Mouse (Mus musculus): ENCODE measurements around the gene Opalin. TPM values are rescaled to one million over a fixed set of nuclear protein-coding genes. Genes with fewer than 3 reads are reported as not detected.

The Opalin gene
- polyA plus RNA-seq, 1 experiment = not detected

- H3K36me3 ChIP-seq (ENCODE audit: control insufficient read depth, insufficient read depth) = no peaks in the 10 kb centered on the region
- TF ChIP-seq TCF12 (IDR thresholded peaks at IDR 0.05; ENCODE audit: insufficient read depth, poor library complexity, severe bottlenecking) (no peak), POLR2A (IDR thresholded peaks at IDR 0.05; ENCODE audit: insufficient read length, low read depth) (no peak), MYOG (IDR thresholded peaks at IDR 0.05; ENCODE audit: control insufficient read depth in 1 of 3, insufficient read depth in 1 of 3, insufficient read length in 2 of 3, low read depth in 2 of 3) (no peak), E2F4 (IDR thresholded peaks at IDR 0.05; ENCODE audit: insufficient read depth) (no peak), MYOD1 (IDR thresholded peaks at IDR 0.05; ENCODE audit: control insufficient read depth in 1 of 3, insufficient read length in 2 of 3, low read depth in 2 of 3) (no peak), CEBPB (IDR thresholded peaks at IDR 0.05; ENCODE audit: insufficient read depth, poor library complexity, severe bottlenecking) (no peak), SRF (IDR thresholded peaks at IDR 0.05; ENCODE audit: control insufficient read depth, insufficient read length, low read depth) (no peak), POLR2AphosphoS2 (IDR thresholded peaks at IDR 0.05; ENCODE audit: insufficient read length, low read depth) (no peak), MAX (IDR thresholded peaks at IDR 0.05; ENCODE audit: low read depth) (no peak), USF1 (IDR thresholded peaks at IDR 0.05; ENCODE audit: low read depth) (no peak), REST (IDR thresholded peaks at IDR 0.05; ENCODE audit: insufficient read depth, insufficient read length) (no peak), TCF3 (IDR thresholded peaks at IDR 0.05; ENCODE audit: insufficient read length, low read depth) (no peak)
- no peaks in the 10 kb centered on the region for H3K79me2 ChIP-seq (ENCODE audit: control insufficient read depth, insufficient read depth)
- no peak overlapping the region for H3K4me3 ChIP-seq
- peaks cover 58% of the 10 kb centered on the region for H3K27me3 ChIP-seq (ENCODE audit: control insufficient read depth, insufficient read depth, insufficient read length)
- H3K4me2 ChIP-seq (ENCODE audit: low read depth) = no peak overlapping the region
- no peak overlapping the region for H3ac ChIP-seq (ENCODE audit: control insufficient read depth, insufficient read length)
These were observed 3.0 kb downstream of the Opalin start for GRCm38 (mm10) chr19:41073746-41074455.

GRCm38 (mm10) chr19:41071500-41071899 is 5.4 kb downstream of the Opalin start:
- Histone ChIP-seq H3ac (ENCODE audit: control insufficient read depth, insufficient read length) (no peak overlapping the region), H3K36me3 (ENCODE audit: control insufficient read depth, insufficient read depth) (no peaks in the 10 kb centered on the region), H3K4me2 (ENCODE audit: low read depth) (no peak overlapping the region), H3K27me3 (ENCODE audit: control insufficient read depth, insufficient read depth, insufficient read length) (peaks cover 56% of the 10 kb centered on the region), H3K4me3 (no peak overlapping the region), H3K79me2 (ENCODE audit: control insufficient read depth, insufficient read depth) (no peaks in the 10 kb centered on the region)
- TF ChIP-seq POLR2AphosphoS2 (IDR thresholded peaks at IDR 0.05; ENCODE audit: insufficient read length, low read depth) (no peak), E2F4 (IDR thresholded peaks at IDR 0.05; ENCODE audit: insufficient read depth) (no peak), SRF (IDR thresholded peaks at IDR 0.05; ENCODE audit: control insufficient read depth, insufficient read length, low read depth) (no peak), USF1 (IDR thresholded peaks at IDR 0.05; ENCODE audit: low read depth) (no peak), TCF12 (IDR thresholded peaks at IDR 0.05; ENCODE audit: insufficient read depth, poor library complexity, severe bottlenecking) (no peak), MAX (IDR thresholded peaks at IDR 0.05; ENCODE audit: low read depth) (no peak), MYOG (IDR thresholded peaks at IDR 0.05; ENCODE audit: control insufficient read depth in 1 of 3, insufficient read depth in 1 of 3, insufficient read length in 2 of 3, low read depth in 2 of 3) (no peak), REST (IDR thresholded peaks at IDR 0.05; ENCODE audit: insufficient read depth, insufficient read length) (no peak), MYOD1 (IDR thresholded peaks at IDR 0.05; ENCODE audit: control insufficient read depth in 1 of 3, insufficient read length in 2 of 3, low read depth in 2 of 3) (no peak), POLR2A (IDR thresholded peaks at IDR 0.05; ENCODE audit: insufficient read length, low read depth) (no peak), CEBPB (IDR thresholded peaks at IDR 0.05; ENCODE audit: insufficient read depth, poor library complexity, severe bottlenecking) (no peak), TCF3 (IDR thresholded peaks at IDR 0.05; ENCODE audit: insufficient read length, low read depth) (no peak)

GRCm38 (mm10) chr19:41054702-41055101 is 22.2 kb downstream of the Opalin start:
- no peak overlapping the region for H3ac ChIP-seq (ENCODE audit: control insufficient read depth, insufficient read length)
- no peak overlapping the region for H3K4me2 ChIP-seq (ENCODE audit: low read depth)
- H3K4me3 ChIP-seq = no peak overlapping the region
- no peaks in the 10 kb centered on the region for H3K79me2 ChIP-seq (ENCODE audit: control insufficient read depth, insufficient read depth)
- H3K36me3 ChIP-seq (ENCODE audit: control insufficient read depth, insufficient read depth) = no peaks in the 10 kb centered on the region
- peaks cover 7% of the 10 kb centered on the region for H3K27me3 ChIP-seq (ENCODE audit: control insufficient read depth, insufficient read depth, insufficient read length)
- TF ChIP-seq MYOD1 (IDR thresholded peaks at IDR 0.05; ENCODE audit: control insufficient read depth in 1 of 3, insufficient read length in 2 of 3, low read depth in 2 of 3) (no peak), TCF12 (IDR thresholded peaks at IDR 0.05; ENCODE audit: insufficient read depth, poor library complexity, severe bottlenecking) (no peak), CEBPB (IDR thresholded peaks at IDR 0.05; ENCODE audit: insufficient read depth, poor library complexity, severe bottlenecking) (no peak), USF1 (IDR thresholded peaks at IDR 0.05; ENCODE audit: low read depth) (no peak), MYOG (IDR thresholded peaks at IDR 0.05; ENCODE audit: control insufficient read depth in 1 of 3, insufficient read depth in 1 of 3, insufficient read length in 2 of 3, low read depth in 2 of 3) (no peak), SRF (IDR thresholded peaks at IDR 0.05; ENCODE audit: control insufficient read depth, insufficient read length, low read depth) (no peak), POLR2AphosphoS2 (IDR thresholded peaks at IDR 0.05; ENCODE audit: insufficient read length, low read depth) (no peak), MAX (IDR thresholded peaks at IDR 0.05; ENCODE audit: low read depth) (no peak), REST (IDR thresholded peaks at IDR 0.05; ENCODE audit: insufficient read depth, insufficient read length) (no peak), TCF3 (IDR thresholded peaks at IDR 0.05; ENCODE audit: insufficient read length, low read depth) (no peak), E2F4 (IDR thresholded peaks at IDR 0.05; ENCODE audit: insufficient read depth) (no peak), POLR2A (IDR thresholded peaks at IDR 0.05; ENCODE audit: insufficient read length, low read depth) (no peak)

- Histone ChIP-seq H3ac (ENCODE audit: control insufficient read depth, insufficient read length) (no peak overlapping the region), H3K36me3 (ENCODE audit: control insufficient read depth, insufficient read depth) (no peaks in the 10 kb centered on the region), H3K4me2 (ENCODE audit: low read depth) (no peak overlapping the region), H3K27me3 (ENCODE audit: control insufficient read depth, insufficient read depth, insufficient read length) (peaks cover 5% of the 10 kb centered on the region), H3K79me2 (ENCODE audit: control insufficient read depth, insufficient read depth) (no peaks in the 10 kb centered on the region), H3K4me3 (no peak overlapping the region)
- TF ChIP-seq POLR2A (IDR thresholded peaks at IDR 0.05; ENCODE audit: insufficient read length, low read depth) (no peak), TCF12 (IDR thresholded peaks at IDR 0.05; ENCODE audit: insufficient read depth, poor library complexity, severe bottlenecking) (no peak), SRF (IDR thresholded peaks at IDR 0.05; ENCODE audit: control insufficient read depth, insufficient read length, low read depth) (no peak), E2F4 (IDR thresholded peaks at IDR 0.05; ENCODE audit: insufficient read depth) (no peak), CEBPB (IDR thresholded peaks at IDR 0.05; ENCODE audit: insufficient read depth, poor library complexity, severe bottlenecking) (no peak), MYOD1 (IDR thresholded peaks at IDR 0.05; ENCODE audit: control insufficient read depth in 1 of 3, insufficient read length in 2 of 3, low read depth in 2 of 3) (no peak), TCF3 (IDR thresholded peaks at IDR 0.05; ENCODE audit: insufficient read length, low read depth) (no peak), MAX (IDR thresholded peaks at IDR 0.05; ENCODE audit: low read depth) (no peak), USF1 (IDR thresholded peaks at IDR 0.05; ENCODE audit: low read depth) (no peak)
These were observed 23.4 kb downstream of the Opalin start for GRCm38 (mm10) chr19:41053530-41053929.
